Mouse (Mus musculus) induced T-regulatory cell, adult 2 months (primary cell): ENCODE results near the gene Lmcd1.

Experiments used
- DNase-seq: peaks from one replicate; pipeline ENCODE4 v3.0.0-alpha.2; 2012; ENCODE audit warnings: low read depth

Lmcd1 gene

GRCm38 (mm10) chr6:112360676-112361075 is 87.1 kb downstream of the Lmcd1 start:
- DNase-seq = no peak

DNA sequence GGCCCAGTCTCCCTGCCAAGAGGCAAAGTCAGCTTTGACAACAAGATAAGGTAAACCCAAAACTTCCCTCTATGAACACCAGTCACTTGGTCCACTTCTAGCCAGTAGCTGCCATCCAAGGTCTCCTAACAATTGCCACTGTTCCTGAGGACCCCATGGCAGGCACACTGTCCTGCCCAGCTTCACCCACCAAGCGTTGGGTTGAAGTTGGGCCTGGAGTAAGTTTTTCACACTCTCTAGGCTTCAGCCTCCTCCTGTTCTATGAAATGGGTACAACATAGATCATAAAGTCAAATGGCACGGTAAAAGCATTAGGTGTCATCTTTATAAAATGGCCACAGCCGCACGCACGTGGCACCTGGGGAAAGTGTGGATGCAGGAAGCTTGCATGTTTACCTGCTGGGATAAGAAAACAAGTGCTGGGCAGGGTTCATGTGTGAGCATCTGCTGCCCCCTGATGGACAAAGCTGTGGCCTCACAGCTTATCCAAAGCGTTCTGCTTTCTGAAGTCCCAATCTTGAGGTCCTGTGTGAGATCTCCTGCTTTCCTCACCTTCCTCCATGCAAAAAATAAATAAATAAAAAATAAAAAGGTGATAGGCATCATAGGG is 88.9 kb downstream of the Lmcd1 start:
- peak; percentile 4 for DNase-seq

GRCm38 (mm10) chr6:112364581-112364980 is 91.0 kb downstream of the Lmcd1 start:
- DNase-seq = peak; percentile 29

- no peak for DNase-seq
Measured at GRCm38 (mm10) chr6:112365294-112365693, 91.7 kb downstream of the Lmcd1 start.

DNA sequence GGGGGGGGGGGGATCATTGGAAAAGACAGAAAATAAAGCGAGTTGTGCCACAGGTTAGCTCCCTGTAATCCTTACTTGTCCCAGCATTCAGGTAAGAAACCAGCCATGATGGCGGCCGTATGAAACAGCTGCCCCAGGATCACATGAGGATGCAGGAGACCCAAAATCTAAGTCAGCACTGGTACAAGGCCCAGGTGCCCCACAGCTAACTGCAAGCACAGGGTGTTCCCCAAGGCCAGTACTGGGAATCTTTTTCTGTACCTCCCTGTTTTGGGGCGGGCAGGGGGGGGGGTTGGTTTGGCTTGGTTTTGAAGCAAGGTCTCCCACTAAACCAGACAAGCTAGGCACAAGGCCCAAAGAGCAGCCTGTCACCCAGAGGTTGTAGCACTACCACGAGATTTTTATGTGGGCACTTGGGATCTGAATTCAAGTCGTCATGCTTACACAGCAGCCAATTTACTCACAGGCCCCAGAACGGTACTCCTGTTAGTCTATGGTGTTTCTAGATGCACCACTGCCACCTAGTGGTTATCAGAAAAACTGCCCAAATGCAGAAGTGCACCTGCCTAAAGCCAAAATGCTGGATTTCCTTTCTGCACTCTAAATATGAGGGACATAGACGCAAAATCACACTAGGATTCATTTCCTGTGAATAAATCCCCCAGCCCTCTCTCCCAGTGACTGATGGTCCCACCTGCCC is 100.5 kb downstream of the Lmcd1 start:
- peak; percentile 55 for DNase-seq

GRCm38 (mm10) chr6:112375661-112376392 is 102.3 kb downstream of the Lmcd1 start:
- DNase-seq = no peak

DNA sequence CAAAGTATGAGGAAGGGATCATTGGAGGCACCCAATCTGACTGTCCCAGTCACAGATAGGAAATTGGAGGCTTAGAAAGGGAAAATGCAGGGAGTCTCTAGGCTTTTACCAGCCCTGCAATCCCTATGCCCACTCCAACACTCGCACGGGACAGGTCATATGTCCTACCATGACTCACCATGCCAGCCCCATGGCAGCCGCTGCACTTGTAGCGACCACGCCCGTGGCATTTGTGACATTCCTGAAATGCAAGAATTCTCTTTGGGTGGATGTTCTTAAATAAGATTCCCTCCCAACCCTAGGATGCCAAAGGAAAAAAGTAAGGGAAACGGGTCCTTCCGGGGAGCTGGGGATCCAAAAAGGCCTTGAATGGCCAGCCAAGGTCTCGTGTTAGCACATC is 105.5 kb downstream of the Lmcd1 start:
- DNase-seq = no peak
